Mouse (Mus musculus) lung, adult 2 months (tissue): ENCODE measurements around the gene Arhgdib. TPM values are rescaled to one million over a fixed set of nuclear protein-coding genes. Genes with fewer than 3 reads are reported as not detected.

Source experiments
- DNase-seq: peaks from one replicate; pipeline ENCODE4 v3.0.0; 2022
- H3K4me1 ChIP-seq: fragments of 200-500 bp; 2 replicates; pipeline ENCODE4 v1.6.1; 2011; ENCODE audit warnings: low read length; ENCODE audit not compliant: control insufficient read depth, insufficient read depth
- H3K4me3 ChIP-seq: fragments of 200-500 bp; replicated peaks from 2 replicates; pipeline ENCODE3; 2011; ENCODE audit warnings: low read depth, mild to moderate bottlenecking, control low read depth, low read length; ENCODE audit errors: extremely low read depth
- CTCF ChIP-seq: fragments of 200-500 bp; IDR thresholded peaks from 2 replicates; pipeline ENCODE4 v1.5.1; 2011; ENCODE audit warnings: mild to moderate bottlenecking, low read length, control low read depth; ENCODE audit not compliant: insufficient read depth
- POLR2A ChIP-seq: fragments of 200-500 bp; IDR thresholded peaks from 2 replicates; pipeline ENCODE4 v1.6.1; 2011; ENCODE audit warnings: low read depth, mild to moderate bottlenecking, control low read depth, low read length, borderline replicate concordance; ENCODE audit errors: extremely low read depth
- WGBS: fragments of 180-500 bp; shearing (Covaris S2); methylation state at CpG from one replicate; pipeline ENCODE4 v1.1.7; 2018; 5-methylcytosine and 5-hydroxymethylcytosine counted together
- polyA plus RNA-seq: library from polyadenylated mRNA; depleted of rRNA; stranded (reverse); fragments of >200 nt; gene quantifications from 2 replicates; pipeline ENCODE4 v1.2.3, GENCODE M21; 2012

Gene Arhgdib
- polyA plus RNA-seq, 1 experiment, result 82.9 TPM

GRCm38 (mm10) chr6:136923532-136923931 is 18.2 kb downstream of the Arhgdib start, which contains the start of gene Pde6h:
Gene Pde6h, plus strand, starts transcription at chr6:136923832.
- no peak for TF ChIP-seq POLR2A
- no peak for TF ChIP-seq CTCF
- no peak for DNase-seq
- Histone ChIP-seq H3K4me1 (no peaks in the 10 kb centered on the region), H3K4me3 (no peak within 1 kb of the TSS)
- 86% methylated on average over 8 of the region's 8 CpGs for WGBS

DNA sequence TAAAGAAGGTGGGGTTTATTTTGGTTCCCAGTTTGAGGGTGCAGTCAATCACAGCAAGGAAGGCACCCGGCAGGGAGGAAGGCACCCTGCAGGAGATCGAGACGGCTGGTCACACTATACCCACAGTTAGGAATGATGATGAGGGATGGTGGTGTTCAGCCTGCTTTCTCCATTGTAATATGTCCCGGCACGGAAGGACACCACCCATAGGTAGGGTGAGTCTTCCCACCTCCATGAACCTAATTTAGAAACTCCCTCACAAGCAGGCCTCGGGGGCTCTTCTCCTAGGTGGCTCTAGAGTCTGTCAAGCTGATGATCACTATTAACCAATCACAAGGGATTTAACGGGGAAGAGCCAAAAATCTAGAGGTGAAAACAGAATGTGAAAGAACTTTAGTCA is 18.8 kb downstream of the Arhgdib start:
- DNase-seq, result no peak
- 92% methylated on average over 7 of the region's 7 CpGs for WGBS
- no peak overlapping the region for H3K4me3 ChIP-seq
- no peaks in the 10 kb centered on the region for H3K4me1 ChIP-seq
- TF ChIP-seq POLR2A (no peak), CTCF (no peak)

DNA sequence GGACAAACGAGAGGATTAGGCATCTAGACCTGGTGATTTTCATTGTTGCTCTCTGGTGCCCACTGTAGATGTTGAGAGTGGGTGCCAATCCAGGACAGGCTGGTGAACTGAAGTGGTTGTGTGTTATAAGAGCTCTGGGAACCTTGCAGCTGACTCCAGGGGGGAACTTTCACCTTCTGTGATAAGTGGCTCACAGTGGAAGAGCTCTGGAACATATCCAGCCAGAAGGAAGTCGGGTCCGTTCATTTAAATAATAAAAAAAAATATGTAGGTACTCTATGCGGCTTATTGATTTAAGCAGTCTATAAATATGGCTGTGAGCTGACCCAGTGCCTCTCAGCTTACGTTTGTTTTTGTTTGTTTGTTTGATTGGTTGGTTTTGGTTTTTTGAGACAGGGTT is 19.6 kb downstream of the Arhgdib start, which contains the start of gene Erp27:
Erp27 (minus strand) TSS at position 101 of the 400 bp plus-strand sequence.
- H3K4me3 ChIP-seq, result no peak within 1 kb of the TSS
- TF ChIP-seq POLR2A (no peak), CTCF (no peak)
- no peaks in the 10 kb centered on the region for H3K4me1 ChIP-seq
- no peak for DNase-seq
- WGBS, result 55% methylated on average over 5 of the region's 5 CpGs

GRCm38 (mm10) chr6:136921601-136922000 is 20.1 kb downstream of the Arhgdib start:
- TF ChIP-seq CTCF (no peak), POLR2A (no peak)

DNA sequence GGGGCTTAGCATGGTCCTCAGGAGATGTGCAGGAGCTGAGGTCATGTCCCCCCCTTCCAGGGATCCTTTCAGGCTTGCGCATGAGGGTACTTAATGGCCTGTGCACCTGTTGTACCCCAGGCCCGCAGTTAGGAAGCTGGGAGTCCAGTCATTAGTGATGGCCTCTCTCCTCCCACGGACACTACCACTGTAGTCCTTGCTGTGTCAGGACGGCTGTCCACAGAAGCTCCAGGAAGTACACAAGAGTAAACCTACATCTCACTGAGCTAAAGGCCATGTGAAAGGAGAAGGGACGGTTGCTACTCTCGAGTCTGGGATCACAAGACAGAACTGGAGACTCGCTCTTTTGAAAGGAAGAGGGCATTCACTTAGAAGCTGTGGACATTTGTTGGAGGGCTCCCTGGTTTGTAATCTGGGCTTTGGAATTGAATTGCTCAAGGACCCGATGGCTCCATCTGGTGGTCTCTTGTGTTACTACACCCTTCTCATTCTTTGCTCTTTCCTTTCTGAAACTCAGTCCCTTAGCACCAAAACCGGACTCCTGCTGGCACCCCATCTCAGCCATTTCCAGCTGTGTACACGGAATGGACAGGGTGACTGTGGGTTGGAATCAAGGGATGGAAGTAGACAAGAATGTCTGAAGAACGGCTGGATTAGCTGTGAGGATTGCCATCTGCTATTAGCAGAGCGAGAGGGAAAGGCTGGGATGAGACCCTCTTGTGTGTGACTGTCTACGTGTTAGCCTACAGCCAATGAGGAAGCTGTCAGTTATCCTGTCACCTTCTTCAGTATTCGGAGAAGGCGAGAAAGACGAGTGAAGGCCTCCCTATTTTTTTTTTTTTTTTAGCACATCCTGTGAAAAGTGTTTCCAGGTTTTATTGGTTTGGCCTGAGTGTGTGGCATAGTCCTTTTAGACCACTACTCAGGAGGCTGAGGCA is 21.1 kb downstream of the Arhgdib start:
- no peaks in the 10 kb centered on the region for H3K4me1 ChIP-seq
- WGBS, result 31% methylated on average over 16 of the region's 16 CpGs
- peak; percentile 65 for DNase-seq
- H3K4me3 ChIP-seq, result no peak overlapping the region
- TF ChIP-seq CTCF (0 out of 2 replicates have a peak, but pooled peaks have one; percentile 17), POLR2A (no peak)

More at GRCm38 (mm10) chr6:136921601-136922000, 20.1 kb downstream of the Arhgdib start:
- Histone ChIP-seq H3K4me1 (no peaks in the 10 kb centered on the region), H3K4me3 (no peak overlapping the region)
- WGBS, result 78% methylated on average over 7 of the region's 7 CpGs
- no peak for DNase-seq

DNA sequence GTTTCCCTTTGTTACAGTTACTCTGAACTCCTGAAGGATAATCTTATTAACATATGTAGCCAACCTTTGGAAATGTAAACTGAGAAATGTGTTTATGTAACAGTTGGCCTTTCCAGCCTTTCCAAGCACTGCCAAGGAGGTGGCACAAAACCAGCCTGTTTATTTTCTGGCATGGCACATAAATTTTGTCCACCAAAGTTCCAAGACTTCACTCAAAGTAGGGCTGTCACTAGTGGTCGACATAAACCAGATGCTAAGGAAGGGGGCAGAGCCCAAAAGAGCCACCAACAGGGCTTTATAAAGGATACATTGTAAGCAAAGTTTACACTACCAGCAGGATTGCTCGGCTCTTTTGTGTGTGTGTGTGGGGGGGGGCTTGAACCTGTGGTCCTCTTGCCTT is 23.8 kb downstream of the Arhgdib start:
- no peak overlapping the region for H3K4me3 ChIP-seq
- no peak for DNase-seq
- H3K4me1 ChIP-seq, result no peaks in the 10 kb centered on the region; the same call in 1 of the 2 replicates
- TF ChIP-seq CTCF, result no peak
- TF ChIP-seq POLR2A, result no peak
- 22% methylated on average over 2 of the region's 2 CpGs for WGBS

GRCm38 (mm10) chr6:136915721-136916395 is 25.8 kb downstream of the Arhgdib start:
- Histone ChIP-seq H3K4me1 (no peaks in the 10 kb centered on the region; the same call in 1 of the 2 replicates), H3K4me3 (no peak overlapping the region)
- 69% methylated on average over 8 of the region's 8 CpGs for WGBS
- TF ChIP-seq CTCF (no peak), POLR2A (no peak)
- no peak for DNase-seq

GRCm38 (mm10) chr6:136914234-136914633 is 27.5 kb downstream of the Arhgdib start:
- Histone ChIP-seq H3K4me1 (no peaks in the 10 kb centered on the region; the same call in 1 of the 2 replicates), H3K4me3 (no peak overlapping the region)
- no peak for TF ChIP-seq POLR2A
- no peak for TF ChIP-seq CTCF
- 86% methylated on average over 6 of the region's 6 CpGs for WGBS
- DNase-seq, result no peak

- Histone ChIP-seq H3K4me3 (no peak overlapping the region), H3K4me1 (no peaks in the 10 kb centered on the region; the same call in 1 of the 2 replicates)
- TF ChIP-seq POLR2A, result no peak
- TF ChIP-seq CTCF, result no peak
- no peak for DNase-seq
- 13% methylated on average over 18 of the region's 18 CpGs for WGBS
These were observed 28.1 kb downstream of the Arhgdib start for GRCm38 (mm10) chr6:136913384-136914126.
